Mouse (Mus musculus) stomach, embryonic 14.5 days (tissue): Measurements from ENCODE around the gene Gm49711. TPM values are rescaled to one million over a fixed set of nuclear protein-coding genes. Genes with fewer than 3 reads are reported as not detected.

Experiments used
- ATAC-seq: fragments of 200-750 bp; cut with Nextera tagmentation; 2 replicates; pipeline ENCODE4 v1.8.0; 2017; ENCODE audit warnings: low read depth, moderate TSS enrichment; ENCODE audit not compliant: insufficient number of reproducible peaks, insufficient read depth, low FRiP score
- H3K27ac ChIP-seq: fragments of 300-500 bp; sonication (generic); 2 replicates; pipeline ENCODE4 v1.5.1; 2014; ENCODE audit warnings: mild to moderate bottlenecking, low read length, moderate library complexity, mixed read lengths
- H3K27me3 ChIP-seq: fragments of 300-500 bp; sonication (generic); 2 replicates; pipeline ENCODE4 v1.6.1; 2014; ENCODE audit warnings: low read length, control low read depth, mixed read lengths; ENCODE audit not compliant: control insufficient read depth, insufficient read depth
- H3K36me3 ChIP-seq: fragments of 300-500 bp; sonication (generic); 2 replicates; pipeline ENCODE4 v1.6.1; 2014; ENCODE audit warnings: mild to moderate bottlenecking, control low read depth, low read length, moderate library complexity, mixed read lengths; ENCODE audit not compliant: control insufficient read depth, insufficient read depth
- H3K4me1 ChIP-seq: fragments of 300-500 bp; sonication (generic); 2 replicates; pipeline ENCODE4 v1.6.1; 2014; ENCODE audit warnings: low read length, control low read depth, mixed read lengths; ENCODE audit not compliant: control insufficient read depth, insufficient read depth
- H3K4me2 ChIP-seq: fragments of 300-500 bp; sonication (generic); replicated peaks from 2 replicates; pipeline ENCODE4 v1.6.1; 2014; ENCODE audit warnings: low read depth, low read length, control low read depth
- H3K4me3 ChIP-seq: fragments of 300-500 bp; sonication (generic); 2 replicates; pipeline ENCODE4 v1.5.1; 2014; ENCODE audit warnings: low read depth, low read length, control low read depth
- H3K9ac ChIP-seq: fragments of 300-500 bp; sonication (generic); replicated peaks from 2 replicates; pipeline ENCODE4 v1.6.1; 2014; ENCODE audit warnings: low read depth, mild to moderate bottlenecking, control low read depth, low read length, moderate library complexity, mixed read lengths
- H3K9me3 ChIP-seq: fragments of 300-500 bp; sonication (generic); 2 replicates; pipeline ENCODE4 v1.6.1; 2016; ENCODE audit warnings: low read depth, low read length, control low read depth; ENCODE audit not compliant: control insufficient read depth
- WGBS: fragments of 180-500 bp; shearing (Covaris S2); extraction: QIAGEN DNeasy Blood & Tissue Kit; methylation state at CpG from one replicate; pipeline ENCODE4 v1.1.7; 2014; 5-methylcytosine and 5-hydroxymethylcytosine counted together
- polyA plus RNA-seq: library from polyadenylated mRNA; unstranded; fragments of >200 nt; fragmentation: Nextera tagmentation; extraction: Ambion mirVana; gene quantifications from 2 replicates; pipeline ENCODE4 v1.2.1, GENCODE M21; 2014

Gm49711 gene
- polyA plus RNA-seq, 1 experiment from 2014 or later: not detected

GRCm38 (mm10) chr16:92103572-92104331 lies 45.6 kb downstream of the Gm49711 start:
- 61% methylated on average over 9 of the region's 9 CpGs for WGBS
- no peak overlapping the region for H3K4me3 ChIP-seq
- H3K27ac ChIP-seq: no peak overlapping the region
- no peak overlapping the region for H3K4me2 ChIP-seq
- H3K4me1 ChIP-seq: 0 out of 2 replicates have a peak, but pooled peaks cover 3% of the 10 kb centered on the region
- no peak overlapping the region for H3K9ac ChIP-seq
- H3K27me3 ChIP-seq: no peaks in the 10 kb centered on the region
- ATAC-seq: no peak
- no peaks in the 10 kb centered on the region for H3K9me3 ChIP-seq
- H3K36me3 ChIP-seq: no peaks in the 10 kb centered on the region; the same call in none of the 2 replicates

GRCm38 (mm10) chr16:92104332-92104590 lies 46.1 kb downstream of the Gm49711 start:
- no peak overlapping the region for H3K4me3 ChIP-seq

GRCm38 (mm10) chr16:92104951-92105350 lies 46.8 kb downstream of the Gm49711 start:
- H3K4me2 ChIP-seq: no peak overlapping the region
- 0 out of 2 replicates have a peak, but pooled peaks cover 1% of the 10 kb centered on the region for H3K4me1 ChIP-seq
- WGBS: 95% methylated on average over 2 of the region's 2 CpGs
- no peaks in the 10 kb centered on the region for H3K27me3 ChIP-seq
- no peak overlapping the region for H3K27ac ChIP-seq
- H3K9ac ChIP-seq: no peak overlapping the region
- no peak overlapping the region for H3K4me3 ChIP-seq
- H3K36me3 ChIP-seq: no peaks in the 10 kb centered on the region; the same call in none of the 2 replicates
- ATAC-seq: no peak
- no peaks in the 10 kb centered on the region for H3K9me3 ChIP-seq

More at GRCm38 (mm10) chr16:92104332-92104590, 46.1 kb downstream of the Gm49711 start:
- Histone ChIP-seq H3K36me3 (no peaks in the 10 kb centered on the region; the same call in none of the 2 replicates), H3K27ac (no peak overlapping the region), H3K27me3 (no peaks in the 10 kb centered on the region), H3K9me3 (no peaks in the 10 kb centered on the region), H3K9ac (no peak overlapping the region), H3K4me1 (0 out of 2 replicates have a peak, but pooled peaks cover 3% of the 10 kb centered on the region), H3K4me2 (no peak overlapping the region)
- no peak for ATAC-seq
- 90% methylated on average over 2 of the region's 2 CpGs for WGBS

DNA sequence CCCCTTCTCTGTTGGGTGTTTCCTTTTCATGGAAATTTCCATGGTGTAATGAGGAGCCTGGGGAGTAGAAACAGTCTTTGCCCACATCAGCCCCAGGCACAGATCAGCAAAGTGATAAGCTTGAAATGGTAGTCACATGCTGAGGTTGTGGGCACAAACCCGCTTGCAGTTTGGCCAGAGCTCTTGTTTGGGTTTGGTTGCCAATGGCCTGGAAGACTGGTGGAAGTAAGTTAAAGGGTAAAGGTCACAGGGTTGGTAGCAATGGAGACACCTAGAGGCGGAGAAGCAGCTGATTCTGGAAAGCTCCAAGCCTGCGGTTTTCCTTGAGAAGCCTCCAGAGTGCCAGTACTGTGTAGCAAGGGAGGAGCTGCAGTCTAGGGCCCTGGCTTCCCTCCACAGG lies 47.5 kb downstream of the Gm49711 start:
- Histone ChIP-seq H3K9me3 (no peaks in the 10 kb centered on the region), H3K4me2 (no peak overlapping the region), H3K4me1 (no peaks in the 10 kb centered on the region), H3K4me3 (no peak overlapping the region), H3K27me3 (no peaks in the 10 kb centered on the region), H3K27ac (no peak overlapping the region), H3K36me3 (no peaks in the 10 kb centered on the region; the same call in 1 of the 2 replicates), H3K9ac (no peak overlapping the region)
- no peak for ATAC-seq
- 71% methylated on average over 3 of the region's 3 CpGs for WGBS

- ATAC-seq: no peak
- no peak overlapping the region for H3K9ac ChIP-seq
- H3K9me3 ChIP-seq: no peaks in the 10 kb centered on the region
- no peak overlapping the region for H3K4me2 ChIP-seq
- H3K4me1 ChIP-seq: no peaks in the 10 kb centered on the region
- 89% methylated on average over 5 of the region's 5 CpGs for WGBS
- no peaks in the 10 kb centered on the region; the same call in 1 of the 2 replicates for H3K36me3 ChIP-seq
- no peaks in the 10 kb centered on the region for H3K27me3 ChIP-seq
- H3K4me3 ChIP-seq: no peak overlapping the region
- H3K27ac ChIP-seq: no peak overlapping the region
These were observed 49.2 kb downstream of the Gm49711 start for GRCm38 (mm10) chr16:92107346-92107745.

DNA sequence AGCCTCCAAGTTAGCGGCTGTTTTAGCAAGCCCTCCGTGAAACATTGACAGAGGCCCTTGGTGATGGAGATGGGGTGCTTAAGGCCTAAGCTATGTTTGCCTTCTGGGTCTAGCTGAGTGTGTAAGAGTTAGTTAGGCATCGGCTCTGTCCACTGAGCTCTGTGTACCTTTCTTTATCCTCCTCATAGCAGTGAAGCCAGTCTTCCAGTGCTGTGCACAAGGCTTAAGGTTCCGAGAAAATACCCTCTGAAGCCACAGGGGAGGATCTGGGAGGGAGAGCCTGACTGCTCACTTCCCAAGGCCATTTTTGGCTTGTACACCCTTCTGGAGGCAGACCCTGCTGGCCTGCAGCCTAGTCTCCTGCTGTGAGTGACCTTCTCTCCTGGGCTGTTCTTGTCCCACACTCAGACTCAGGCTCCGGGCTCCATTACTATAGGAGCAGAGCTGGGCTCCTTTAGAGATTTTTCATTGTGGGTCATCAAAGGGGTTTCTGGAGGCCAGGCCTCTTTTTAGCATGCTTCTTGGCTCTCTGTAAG lies 56.7 kb downstream of the Gm49711 start:
- Histone ChIP-seq H3K9me3 (no peaks in the 10 kb centered on the region), H3K4me1 (peaks cover 3% of the 10 kb centered on the region; the same call in 1 of the 2 replicates), H3K4me2 (no peak overlapping the region)

DNA sequence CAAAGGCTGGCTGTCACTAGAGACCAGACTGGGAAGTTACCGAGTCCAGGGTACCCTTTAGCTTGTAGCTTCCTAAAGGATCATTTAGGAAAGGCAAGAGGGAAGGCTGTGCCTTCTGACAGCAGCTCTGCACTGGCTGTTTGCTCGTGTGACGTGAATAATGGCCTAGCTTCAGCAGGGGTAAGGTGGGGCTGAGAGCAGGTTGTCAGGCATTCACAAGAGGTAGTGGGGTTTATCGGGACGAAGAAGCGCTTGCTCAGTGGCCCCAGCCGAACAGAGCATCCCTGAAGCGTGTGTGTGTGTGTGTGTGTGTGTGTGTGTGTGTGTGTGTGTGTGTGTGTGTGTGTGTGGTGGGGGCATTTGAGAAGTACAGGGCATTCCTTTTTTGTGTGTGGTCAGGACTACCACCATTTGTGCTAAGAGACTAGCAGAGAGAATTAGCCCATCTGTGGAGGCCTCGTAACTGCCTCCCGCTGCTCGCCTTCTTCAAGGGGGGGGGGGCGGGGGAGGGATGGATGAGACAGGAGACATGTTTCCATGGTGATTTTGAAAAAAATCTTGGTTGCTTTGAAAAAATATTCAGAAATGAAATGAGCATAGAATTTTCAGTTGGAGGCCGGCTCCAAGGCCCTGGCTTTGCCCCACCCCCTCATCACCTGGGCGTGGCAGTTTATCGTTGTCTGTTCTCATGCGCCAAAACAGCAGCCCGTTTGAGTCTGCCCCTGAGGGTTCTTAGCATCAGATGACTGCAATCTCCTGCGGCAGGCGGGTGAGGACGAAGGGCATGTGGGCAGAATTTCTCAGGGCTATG lies 57.7 kb downstream of the Gm49711 start:
- H3K4me1 ChIP-seq: peaks cover 3% of the 10 kb centered on the region; the same call in 1 of the 2 replicates
- H3K9ac ChIP-seq: no peak overlapping the region
- peak; percentile 50; the same call in 1 of the 2 replicates for ATAC-seq
- no peak overlapping the region for H3K27ac ChIP-seq
- H3K36me3 ChIP-seq: no peaks in the 10 kb centered on the region
- WGBS: 27% methylated on average over 20 of the region's 20 CpGs
- H3K4me3 ChIP-seq: no peak overlapping the region
- H3K4me2 ChIP-seq: no peak overlapping the region
- no peaks in the 10 kb centered on the region for H3K27me3 ChIP-seq
- H3K9me3 ChIP-seq: no peaks in the 10 kb centered on the region

More for the DNA sequence above, 56.7 kb downstream of the Gm49711 start:
- Histone ChIP-seq H3K36me3 (no peaks in the 10 kb centered on the region), H3K9ac (no peak overlapping the region), H3K4me3 (no peak overlapping the region), H3K27ac (no peak overlapping the region), H3K27me3 (no peaks in the 10 kb centered on the region)
- ATAC-seq: no peak
- WGBS: 71% methylated on average over 5 of the region's 5 CpGs
